Mouse (Mus musculus) neural tube, embryonic 14.5 days (tissue): ENCODE measurements around the gene Alppl2. TPM values are rescaled to one million over a fixed set of nuclear protein-coding genes. Genes with fewer than 3 reads are reported as not detected.

Experiments used
- polyA plus RNA-seq: library from polyadenylated mRNA; unstranded; fragments of >200 nt; fragmentation: Nextera tagmentation; extraction: Ambion mirVana; gene quantifications from 2 replicates; pipeline ENCODE4 v1.2.1, GENCODE M21; 2014

The Alppl2 gene
- polyA plus RNA-seq, 1 experiment from 2014 or later, result not detected

Other genes starting within 250 kb of the Alppl2 start
- not detected in 2 replicates for gene Alpi, start 11.7 kb upstream of the Alppl2 start, polyA plus RNA-seq
- gene Akp3, start 35.0 kb upstream of the Alppl2 start, polyA plus RNA-seq, result not detected in 2 replicates
- 60.2 and 64.9 TPM in 2 replicates for gene Ecel1, start 66.6 kb upstream of the Alppl2 start, polyA plus RNA-seq
- 0.46 and 6.1 TPM in 2 replicates for gene Prss56, start 93.4 kb upstream of the Alppl2 start, polyA plus RNA-seq
- gene Chrnd, start 100.7 kb upstream of the Alppl2 start, polyA plus RNA-seq, result not detected in 2 replicates
- gene Chrng, start 114.7 kb upstream of the Alppl2 start, polyA plus RNA-seq, result not detected in 2 replicates
- 68.7 and 90.7 TPM in 2 replicates for gene Eif4e2, start 124.0 kb upstream of the Alppl2 start, polyA plus RNA-seq
- 1.2 and 1.9 TPM in 2 replicates for gene Efhd1, start 174.4 kb upstream of the Alppl2 start, polyA plus RNA-seq
- gene Gigyf2, start 237.1 kb upstream of the Alppl2 start, polyA plus RNA-seq, result 76.4 and 77.0 TPM in 2 replicates